Mouse (Mus musculus): ENCODE results near the gene 0610040J01Rik.
"Not testable (repeated sequence)": the region's sequence is repeated elsewhere in the genome, so short reads cannot be mapped to it uniquely, and the experiment has no call there.

The 0610040J01Rik gene

DNA sequence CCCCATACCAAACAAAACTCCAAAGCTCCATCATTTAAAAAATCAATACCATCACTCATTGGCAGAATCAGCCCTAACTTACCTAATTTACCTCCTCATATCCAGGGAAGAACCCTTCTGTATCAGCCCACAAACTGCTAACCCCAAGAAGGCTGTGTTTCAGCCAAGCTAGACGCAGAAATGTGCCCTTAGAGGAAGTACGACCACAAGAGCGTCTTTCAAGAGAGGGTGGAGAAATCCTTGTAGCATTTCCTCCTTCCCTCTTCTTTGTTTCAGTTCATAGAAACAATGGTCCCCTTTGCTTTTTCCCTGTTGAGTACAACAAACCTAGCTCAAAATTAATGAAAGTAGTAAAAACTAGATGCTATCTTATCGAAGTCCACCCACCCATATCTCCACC, 18.9 kb downstream of the 0610040J01Rik start:
- no peak for DNase-seq

DNA sequence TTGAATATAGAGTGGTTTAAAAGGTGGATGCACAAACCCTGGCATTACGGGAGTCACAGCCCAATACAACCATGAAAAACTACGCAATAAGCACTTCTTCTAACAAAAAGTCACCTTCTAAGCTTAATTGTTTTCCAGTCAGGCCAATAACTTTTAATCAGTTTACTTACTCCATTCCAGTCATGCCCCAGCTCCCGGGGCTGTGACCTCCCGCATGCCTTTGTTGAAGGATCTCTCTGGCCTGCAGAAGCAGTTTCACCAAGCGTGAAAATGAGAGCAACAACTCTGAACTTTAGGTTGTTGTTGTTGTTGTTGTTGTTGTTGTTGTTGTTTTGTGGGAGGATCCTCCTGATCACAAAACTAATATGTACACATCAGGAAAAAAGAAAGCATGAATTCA, 21.8 kb downstream of the 0610040J01Rik start:
- DNase-seq = peak; percentile 51 to 78

DNA sequence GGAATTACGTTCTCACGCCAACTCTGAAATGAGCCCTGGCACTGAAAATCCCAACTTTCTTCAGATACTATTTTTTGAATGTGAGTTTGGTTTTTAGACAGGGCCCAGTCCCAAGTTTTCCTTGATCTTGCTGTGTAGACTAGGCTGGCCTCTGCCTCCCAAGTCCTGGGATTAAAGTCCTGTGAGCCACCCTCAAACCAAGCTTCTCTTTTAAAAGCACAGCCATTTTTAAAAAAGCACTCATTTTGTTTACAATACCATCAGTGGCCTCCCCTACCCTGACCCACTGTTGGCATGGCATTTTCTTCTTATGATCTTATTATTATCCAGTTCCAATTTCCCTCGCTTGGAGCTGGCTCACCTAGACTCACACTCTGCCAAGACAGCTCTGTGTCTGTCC, 22.3 kb downstream of the 0610040J01Rik start:
- DNase-seq = no peak

DNA sequence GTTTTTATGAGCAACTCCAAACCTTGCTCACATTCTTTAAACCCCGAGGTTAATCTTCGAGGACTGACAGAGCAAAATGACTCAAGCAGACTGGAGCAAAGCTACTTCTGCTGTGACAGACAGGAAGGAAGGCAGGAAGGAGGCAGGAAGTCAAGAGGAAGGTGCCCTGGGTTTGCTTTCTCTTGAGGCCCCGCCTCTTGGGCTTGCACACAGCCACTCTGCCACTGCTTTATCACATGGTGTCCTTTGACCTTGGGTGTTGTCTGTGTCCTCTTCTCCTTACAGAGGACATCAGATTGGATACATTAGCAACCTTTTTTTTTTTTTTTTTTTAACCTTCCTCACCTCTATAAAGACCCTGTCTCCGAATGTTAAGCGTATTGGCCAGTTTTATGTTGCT, 25.0 kb downstream of the 0610040J01Rik start:
- DNase-seq = no peak

DNA sequence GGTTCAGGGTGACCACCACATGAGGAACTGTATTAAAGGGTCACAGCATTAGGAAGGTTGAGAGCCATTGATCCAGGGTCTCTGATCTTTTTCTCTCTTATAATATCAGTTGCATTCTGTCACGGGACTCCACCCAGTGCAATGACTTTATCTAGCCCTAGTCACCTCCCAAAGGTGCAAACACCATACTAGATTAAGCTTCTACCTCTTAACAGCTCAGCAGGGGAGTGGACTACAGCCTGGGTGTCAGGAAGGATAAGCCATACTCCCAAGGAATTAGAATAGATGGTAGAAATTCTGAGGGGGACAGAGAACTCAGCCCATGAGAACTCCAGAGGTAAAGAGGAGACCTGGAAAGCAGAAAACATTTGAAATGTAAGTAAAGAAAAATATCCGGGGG, 25.7 kb downstream of the 0610040J01Rik start:
- no peak for DNase-seq

DNA sequence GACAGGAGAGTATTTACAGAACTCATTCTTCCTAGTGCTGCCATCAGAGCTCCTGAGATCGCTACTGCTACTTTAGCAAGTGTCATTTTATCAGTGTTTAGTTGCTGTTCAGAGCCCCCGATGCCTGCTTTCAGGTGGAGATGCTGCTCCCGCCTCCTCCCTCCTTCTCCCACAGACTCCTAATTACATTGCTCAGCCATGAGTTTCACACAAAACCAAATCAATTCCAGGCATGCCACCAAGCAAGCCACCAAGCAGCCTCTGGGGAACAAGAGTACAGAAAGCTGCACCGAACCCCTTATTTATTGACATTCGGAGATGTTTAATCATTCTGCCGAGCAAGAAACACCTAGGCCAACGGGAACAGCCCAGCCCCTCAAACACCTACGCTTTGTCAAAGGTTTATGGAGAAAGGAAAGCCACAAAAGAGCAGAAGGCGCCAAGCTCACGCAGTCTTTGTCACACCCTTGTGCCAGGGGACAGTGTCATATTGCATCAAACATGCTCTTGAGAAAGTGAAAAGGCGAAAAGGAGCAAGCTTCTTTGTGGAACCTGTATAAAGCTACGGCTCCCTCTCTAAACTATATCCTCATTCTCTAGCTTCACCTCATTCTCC, 27.7 kb downstream of the 0610040J01Rik start:
- no peak for DNase-seq

DNA sequence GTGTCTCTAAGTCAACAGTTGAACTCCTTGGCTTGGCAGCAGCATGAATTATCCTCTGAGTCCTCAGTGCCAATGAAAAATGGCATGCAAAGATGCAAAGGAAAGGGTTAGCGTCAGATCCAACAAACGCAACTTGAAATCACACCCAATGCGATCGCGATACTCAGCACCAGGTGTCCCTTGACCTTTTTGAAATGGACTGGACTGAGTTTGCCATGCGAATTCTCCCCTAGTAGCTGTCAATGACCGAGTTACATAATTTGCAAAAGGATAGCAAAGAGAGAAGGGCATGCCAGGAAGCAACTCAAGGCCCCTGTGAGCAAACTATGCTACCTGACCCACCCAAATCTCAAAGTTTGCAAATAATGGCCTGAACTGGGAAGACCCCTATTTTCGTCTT, 34.9 kb downstream of the 0610040J01Rik start:
- peak in 1 of 2 experiments; percentile 61 for DNase-seq

DNA sequence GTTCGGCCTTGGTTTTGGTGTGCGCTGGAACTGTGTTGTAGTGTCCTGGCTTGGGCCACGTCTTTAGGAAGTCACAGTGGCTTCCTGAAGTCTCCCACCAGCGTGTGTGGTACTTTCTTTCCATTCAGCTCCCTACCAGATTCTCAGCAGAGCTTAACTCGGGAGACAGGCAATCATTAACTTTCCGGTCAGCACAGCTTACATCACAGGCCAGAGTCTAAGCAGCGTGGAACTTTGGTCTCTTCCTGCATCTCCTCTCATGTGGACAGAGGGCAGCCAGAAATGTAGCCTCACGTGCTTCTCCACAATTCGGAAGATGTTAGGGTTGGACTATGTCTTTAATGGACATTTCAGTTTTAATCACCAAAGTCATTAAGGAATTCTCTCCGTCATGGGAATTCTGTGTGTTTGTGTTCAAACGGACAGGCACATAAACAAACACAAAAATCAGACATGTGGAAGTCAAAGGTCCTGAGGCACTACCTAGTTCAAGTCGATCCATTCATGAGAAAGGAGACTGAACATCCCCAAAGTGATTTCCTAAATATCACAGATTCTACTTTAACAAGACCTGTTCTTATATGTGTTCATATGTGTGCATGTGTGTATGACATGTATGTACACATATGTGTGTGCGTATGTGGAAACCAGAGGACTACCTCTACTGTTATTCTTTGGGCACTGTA, 35.5 kb downstream of the 0610040J01Rik start:
- peak; percentile 79 to 91 for DNase-seq

DNA sequence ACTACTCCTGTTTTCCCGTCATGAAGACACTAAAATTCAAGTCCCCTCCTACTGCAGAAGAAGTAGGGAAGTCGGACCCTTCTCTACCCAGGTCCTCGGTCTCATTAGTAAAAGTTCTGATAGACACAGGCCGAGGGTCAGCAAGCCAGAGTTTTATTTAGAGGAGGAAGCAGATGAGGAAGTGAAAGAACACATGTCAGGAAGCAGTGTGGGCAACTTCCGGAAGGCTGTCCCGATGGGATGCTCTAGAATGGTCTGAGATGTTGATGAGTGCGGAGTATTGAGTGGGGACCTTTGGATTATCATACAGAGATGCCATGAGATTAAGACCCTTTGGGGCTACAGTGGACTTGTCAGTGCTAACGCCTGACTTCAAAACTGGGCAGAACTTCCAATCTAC, 46.7 kb downstream of the 0610040J01Rik start:
- no peak for DNase-seq

DNA sequence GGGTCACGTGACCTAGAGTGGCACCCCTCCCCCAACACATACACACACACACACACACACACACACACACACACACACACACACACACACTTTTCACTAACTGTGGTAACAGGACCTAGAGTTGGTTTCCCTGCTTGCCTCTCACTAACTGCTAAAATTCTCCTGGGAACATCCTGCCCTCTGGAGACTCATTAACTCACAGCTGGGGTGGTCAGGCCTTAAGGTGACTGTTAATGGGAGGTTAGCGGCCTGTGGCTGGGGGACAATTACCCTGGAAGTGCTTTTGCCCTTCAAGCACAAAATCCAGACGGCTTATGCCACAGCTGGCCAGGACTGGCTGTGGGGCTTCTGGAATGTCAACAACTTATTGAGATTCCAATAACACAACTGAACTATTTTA, 55.3 kb downstream of the 0610040J01Rik start:
- peak; percentile 73 to 92 for DNase-seq

DNA sequence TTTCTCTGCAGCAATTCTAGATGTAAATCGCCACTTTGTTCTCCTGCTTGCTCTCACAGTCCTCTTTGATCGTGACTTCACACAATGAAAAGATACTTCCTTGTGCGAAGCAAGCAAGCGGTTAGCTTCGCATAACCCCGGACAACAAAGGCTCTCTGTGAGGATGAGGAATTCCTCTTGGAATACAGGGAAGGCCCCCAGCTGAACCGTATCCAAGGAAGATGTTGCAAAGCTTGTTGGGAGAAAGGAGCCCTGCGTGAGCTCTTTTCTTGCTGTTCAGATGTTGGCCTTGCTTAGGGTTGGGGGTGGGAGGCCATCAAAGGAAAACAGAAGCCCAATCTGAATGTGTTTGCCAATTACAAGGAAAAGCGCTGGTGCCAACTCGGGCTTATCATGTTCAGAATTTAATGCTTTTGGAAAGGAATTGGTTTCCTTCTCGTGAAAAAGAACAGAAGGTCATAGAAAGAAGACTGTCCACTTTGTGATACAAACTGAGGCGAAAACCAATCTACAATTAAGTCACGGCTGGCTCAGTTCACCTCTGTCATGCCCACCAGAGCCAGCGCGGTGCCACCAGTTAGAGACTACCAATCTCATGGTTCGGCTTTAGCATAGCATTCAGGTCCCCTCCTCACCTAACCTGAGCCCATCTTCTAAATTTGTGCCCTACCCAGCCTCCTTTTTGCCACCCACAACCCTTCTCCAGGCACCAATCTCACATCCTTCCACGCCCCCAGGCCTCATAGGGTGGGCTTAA, 60.2 kb downstream of the 0610040J01Rik start:
- no peak for DNase-seq

DNA sequence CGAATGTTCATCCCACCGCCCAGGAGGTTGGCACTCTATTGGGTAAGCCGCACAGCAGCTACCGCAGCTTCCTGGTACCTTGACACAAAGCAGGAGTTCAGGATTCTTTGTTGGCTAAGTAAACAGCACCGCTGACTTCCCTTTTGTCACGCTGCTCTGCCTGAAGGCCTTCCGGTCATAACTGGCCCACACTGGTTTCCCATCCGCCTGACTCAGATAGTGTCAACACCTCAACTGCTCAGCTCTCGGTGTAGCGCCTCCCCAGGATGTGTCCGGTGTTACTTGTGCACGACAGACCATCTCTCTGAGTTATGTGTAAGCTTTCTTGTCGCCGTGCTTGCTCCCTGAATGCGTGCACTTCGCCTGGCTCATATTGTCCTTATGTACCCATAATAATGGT, 62.7 kb downstream of the 0610040J01Rik start:
- peak; percentile 67 to 85 for DNase-seq

DNA sequence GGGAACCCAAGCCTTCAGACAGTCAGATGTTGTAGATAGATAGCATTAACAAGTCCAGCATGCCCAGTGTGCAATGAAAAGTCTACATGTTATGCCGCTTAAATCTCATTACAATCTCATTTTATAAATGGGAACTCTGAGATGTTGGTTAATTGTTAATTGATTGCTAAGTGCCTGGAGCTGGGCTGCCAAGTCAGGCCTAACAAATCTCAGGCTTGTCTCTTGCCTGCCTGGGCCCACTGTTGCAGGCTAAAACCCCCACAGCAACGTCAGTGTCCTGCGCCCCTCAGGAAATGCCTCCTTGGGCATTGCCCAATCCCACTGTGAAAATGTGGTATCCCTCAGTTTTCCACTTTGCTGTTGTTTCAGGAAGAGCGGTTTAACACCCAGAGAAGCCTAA, 63.9 kb downstream of the 0610040J01Rik start:
- peak; percentile 27 to 51 for DNase-seq

DNA sequence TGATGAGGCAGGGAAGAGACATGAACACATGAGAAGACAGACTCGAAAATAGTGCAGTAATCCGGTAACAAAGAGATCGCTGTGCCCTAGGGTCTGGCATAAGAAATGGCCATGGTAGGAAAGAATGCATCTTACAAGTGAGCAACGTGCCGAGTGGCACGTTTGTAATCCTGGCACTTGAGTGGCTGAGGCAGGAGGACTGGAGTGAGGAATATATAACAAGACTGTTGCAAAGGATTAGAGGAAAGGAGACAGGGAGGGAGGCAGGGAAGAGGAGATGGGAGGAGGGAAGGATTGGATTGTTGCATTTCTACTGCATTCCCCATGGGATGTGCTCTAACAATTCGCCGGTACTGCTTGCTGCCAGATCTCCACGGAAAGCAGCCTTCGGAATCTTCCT, 66.9 kb downstream of the 0610040J01Rik start:
- no peak for DNase-seq

DNA sequence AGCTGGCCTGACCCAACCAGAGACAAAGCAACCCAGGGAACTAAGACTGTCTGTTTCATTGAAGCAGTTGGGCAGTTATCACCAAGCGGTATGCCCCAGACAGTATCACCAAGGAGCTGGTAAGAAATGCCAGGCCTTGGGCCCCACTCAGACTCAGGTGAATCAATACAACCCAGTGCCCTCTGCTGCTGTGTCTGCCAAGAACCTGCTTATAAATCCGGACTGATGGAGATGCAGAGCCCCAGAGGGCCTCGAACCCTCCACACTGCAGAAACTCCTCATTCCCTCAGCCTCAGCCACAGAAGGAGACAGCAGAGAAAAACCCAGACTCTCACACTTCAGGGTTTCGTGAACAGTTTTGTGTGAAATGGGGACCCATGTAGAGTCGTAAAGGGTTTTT, 74.1 kb downstream of the 0610040J01Rik start:
- DNase-seq = no peak

DNA sequence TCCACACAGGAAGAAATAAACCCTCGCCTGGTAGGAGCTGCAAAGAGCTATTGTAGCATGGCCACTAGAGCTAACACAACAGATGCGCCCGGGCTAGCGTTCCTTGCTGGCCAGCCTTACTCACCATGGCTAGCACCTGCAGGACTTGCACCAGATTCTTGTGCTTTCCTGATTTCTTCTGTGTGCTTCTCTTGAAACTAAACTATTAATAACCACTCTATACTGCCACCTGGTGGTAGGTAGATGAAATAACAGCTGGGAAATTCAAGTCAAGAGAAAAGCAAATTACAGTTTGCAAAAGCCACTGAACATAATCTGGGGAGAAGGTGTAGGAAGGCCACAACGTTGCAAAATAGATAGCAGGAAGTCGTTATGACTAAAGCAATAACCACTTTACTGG, 74.5 kb downstream of the 0610040J01Rik start:
- DNase-seq = no peak

DNA sequence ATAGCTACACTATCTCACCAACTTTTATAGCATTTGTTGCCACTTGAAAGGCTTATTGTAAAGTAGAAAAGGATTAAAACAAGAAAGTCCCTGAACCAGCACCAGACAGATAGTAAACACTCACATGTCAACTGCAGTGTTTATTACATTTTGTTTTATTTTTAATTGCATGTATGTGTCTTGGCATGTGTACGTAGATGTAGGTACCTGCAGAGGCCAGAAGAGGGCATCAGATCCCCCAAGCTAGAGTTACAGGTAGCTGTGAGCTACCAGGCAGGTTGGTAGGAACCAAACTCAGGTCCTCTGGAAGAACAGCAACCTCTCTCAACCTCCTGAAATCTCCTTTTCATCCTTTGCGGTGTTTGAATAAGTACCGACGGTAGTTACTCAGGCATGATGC, 74.9 kb downstream of the 0610040J01Rik start:
- DNase-seq = no peak

DNA sequence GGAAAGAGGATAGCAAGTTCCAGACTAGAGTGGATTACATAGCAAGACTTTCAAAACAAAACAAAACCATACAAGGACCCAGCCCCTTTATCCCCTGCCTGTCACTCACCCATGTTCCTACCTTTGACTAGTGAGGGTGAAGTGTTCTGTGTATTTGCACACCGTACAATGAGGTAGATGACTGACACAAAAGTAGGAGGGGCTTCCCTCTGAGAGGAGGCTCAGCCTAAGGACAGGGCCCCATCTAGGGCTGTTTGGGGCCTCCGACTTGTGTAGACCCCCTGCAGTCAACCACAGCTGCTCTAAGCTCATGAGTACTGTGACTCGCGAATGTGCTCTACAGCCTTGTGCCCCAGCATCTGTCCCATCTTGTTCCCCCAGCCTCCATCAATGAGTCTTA, 79.1 kb downstream of the 0610040J01Rik start:
- DNase-seq = no peak

DNA sequence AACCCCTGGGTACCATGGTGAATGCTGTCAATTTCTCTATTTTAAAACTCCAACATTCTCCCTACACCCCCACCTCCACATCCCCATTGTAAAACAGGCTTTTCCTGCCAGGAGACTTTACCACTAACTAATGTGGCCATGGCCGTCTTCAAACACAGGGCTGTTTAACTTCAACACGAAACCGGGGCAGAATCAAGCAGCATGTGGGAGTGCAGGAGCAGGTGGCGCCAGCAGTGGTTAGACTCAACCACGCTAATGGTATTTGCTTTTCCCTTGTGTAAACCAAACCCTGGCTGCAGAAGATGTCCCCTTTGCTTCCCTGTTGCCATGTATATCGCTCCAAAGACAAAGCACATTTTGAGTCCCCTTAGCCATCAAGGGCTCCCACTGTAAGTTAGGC, 79.7 kb downstream of the 0610040J01Rik start:
- no peak for DNase-seq

DNA sequence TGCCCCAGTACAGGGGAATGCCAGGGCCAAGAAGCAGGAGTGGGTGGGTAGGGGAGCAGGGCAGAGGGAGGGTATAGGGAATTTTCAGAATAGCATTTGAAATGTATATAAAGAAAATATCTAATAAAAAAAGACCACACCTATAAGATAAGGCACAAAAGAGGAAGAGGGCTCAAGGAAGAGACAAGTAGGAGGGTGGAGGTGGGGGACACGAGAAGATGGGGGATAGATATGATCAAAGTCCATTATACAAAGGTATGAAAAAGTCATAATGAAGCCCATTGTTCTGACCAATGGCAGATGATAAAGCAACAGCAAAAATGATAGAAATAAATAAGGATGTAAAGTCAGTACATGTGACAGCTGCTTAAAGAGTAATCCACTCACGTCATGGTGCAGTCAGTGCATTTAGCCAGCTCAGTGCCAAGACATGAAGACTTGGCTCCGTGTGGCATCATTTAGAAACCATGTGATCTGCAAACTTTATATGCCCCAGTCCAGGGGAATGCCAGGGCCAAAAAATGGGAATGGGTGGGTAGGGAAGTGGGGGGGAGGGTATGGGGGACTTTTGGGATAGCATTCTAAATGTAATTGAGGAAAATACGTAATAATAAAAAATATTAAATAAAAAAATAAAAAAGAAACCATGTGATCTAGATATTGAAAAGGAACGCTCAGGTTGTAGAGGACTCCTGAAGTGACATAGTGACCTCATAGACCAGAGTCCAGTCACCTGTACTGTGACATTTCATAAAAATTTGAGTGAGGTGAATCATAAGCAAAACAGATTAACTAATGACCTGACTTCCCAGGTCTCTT, 85.0 kb downstream of the 0610040J01Rik start:
- DNase-seq = not testable (repeated sequence)

DNA sequence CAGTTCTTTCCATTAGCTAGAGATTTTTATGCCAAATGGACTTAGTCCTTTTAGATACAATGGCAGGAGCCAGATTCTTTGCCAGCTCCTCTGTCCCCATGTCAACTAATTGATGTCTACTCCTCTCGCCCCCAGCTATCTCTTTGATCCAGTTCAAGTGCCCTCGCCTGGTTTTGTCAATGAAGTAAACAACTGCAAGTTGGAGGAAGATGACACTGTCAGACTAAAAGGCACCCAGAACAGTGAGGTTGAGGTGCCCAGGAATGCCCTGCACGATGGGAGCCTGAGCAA, 85.6 kb downstream of the 0610040J01Rik start:
- no peak for DNase-seq

DNA sequence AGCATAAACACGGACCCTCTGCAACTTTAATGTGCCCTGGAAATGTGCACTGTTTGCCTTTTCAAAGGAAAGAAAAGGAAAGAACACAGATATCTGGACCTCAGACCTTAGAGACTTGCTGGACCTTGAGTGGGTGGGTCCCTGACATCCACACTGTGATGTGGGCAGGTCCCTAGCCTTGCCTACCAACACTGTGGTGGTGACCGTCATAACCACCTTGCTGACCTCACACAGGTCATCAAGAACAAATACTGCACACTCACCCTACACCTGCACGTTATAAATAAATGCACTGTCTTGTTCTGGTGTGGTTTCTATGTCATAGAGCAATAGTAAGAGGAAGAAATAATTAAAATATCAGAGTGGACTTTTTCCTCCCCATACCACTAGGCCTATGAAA, 91.2 kb downstream of the 0610040J01Rik start:
- no peak for DNase-seq
